In the genomic region with DNA sequence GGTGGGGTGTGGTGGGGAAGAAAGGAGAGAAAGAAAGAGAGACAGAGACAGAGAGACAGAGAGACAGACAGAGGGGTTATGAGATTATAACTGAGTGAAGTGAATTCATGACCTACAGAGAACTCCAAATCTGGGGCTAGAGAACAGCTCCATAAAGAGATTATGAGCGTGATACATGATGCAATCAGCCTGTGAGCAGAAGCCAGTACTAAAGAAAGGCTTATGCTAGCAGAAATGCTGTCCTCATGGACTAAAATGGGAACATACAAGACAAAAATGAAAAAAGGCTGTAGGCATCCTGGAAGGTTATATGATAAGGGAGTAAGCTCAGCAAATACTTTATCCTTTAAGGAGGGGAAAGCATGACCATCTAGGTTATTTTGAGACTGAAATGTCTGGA, we compare ENCODE assay signal across 22 mouse cellular contexts.
DNase-seq lines count a peak whose midpoint lies in the region; ATAC-seq and TF ChIP-seq lines count a peak whose summit lies in the region.
"Had no signal": no experiment of that assay in that cellular context is flagged by ENCODE, and none has a peak within 500 bp of the region (broad histone marks: within the 10 kb centered on the region; RNA-seq: fewer than 3 reads in every experiment).

No protein-coding gene starts in this region.

- no peak overlapping the region for H3K4me3 ChIP-seq in bone marrow macrophage, adult 2 months (ENCODE audit: insufficient read depth, low read length)

- ATAC-seq in frontal cortex, adult (ENCODE audit: low TSS enrichment) = peak; percentile 88
- ATAC-seq: activated CD4-positive, CD25-positive, alpha-beta regulatory T cell, adult 4 months; CD4-positive, CD25-positive, alpha-beta regulatory T cell, adult 4 months; Patski had no signal

- no peak for DNase-seq in frontal cortex, postnatal 25 days (ENCODE audit: low spot score in 2 of 2)
- DNase-seq in brain, adult 2 months (ENCODE audit: low read depth, low spot score) = peak; percentile 33
- peak; percentile 22 for DNase-seq in telencephalon, adult 2 months (ENCODE audit: low read depth, low spot score)
- no peak for DNase-seq in left cerebral cortex, postnatal 14 days (ENCODE audit: low spot score in 2 of 2)
- no peak for DNase-seq in spleen, postnatal 10 days (ENCODE audit: low spot score in 2 of 2)
- DNase-seq in cerebellum, postnatal 10 days = no peak
- DNase-seq: adrenal gland, adult 2 months; adrenal gland, adult 8-10 months; adrenal gland, postnatal 10 days; adrenal gland, postnatal 14 days; adrenal gland, postnatal 25 days; adrenal gland, postnatal 36 days; B cell, adult 2 months; cerebellum, adult 11 months; cerebellum, adult 11-12 months; cerebellum, adult 18-20 months; cerebellum, adult 2 months had no signal

- peaks cover 3% of the 10 kb centered on the region for H3K4me1 ChIP-seq in bone marrow macrophage, adult 2 months (ENCODE audit: control insufficient read depth, insufficient read depth, low read length)

- no peak for TF ChIP-seq POLR2A in bone marrow macrophage, adult 2 months (IDR thresholded peaks at IDR 0.05; ENCODE audit: borderline replicate concordance, low read depth, low read length)

- no peak for TF ChIP-seq CTCF in bone marrow macrophage, adult 2 months (IDR thresholded peaks at IDR 0.05; ENCODE audit: low read depth, low read length)

- peak overlapping the region; percentile 31; the same call in 1 of the 2 replicates for H3K27ac ChIP-seq in bone marrow macrophage, adult 2 months (ENCODE audit: insufficient read depth, low read depth, low read length)

- intact Hi-C loops in left cerebral cortex, postnatal 14 days (cut with DNase I) = no loop called here

Comparison
In these comparisons a context has a peak if more than half of its experiments do, and no peak if none do; other contexts are left out.
1. DNase-seq: peak in brain, adult 2 months (single experiment) and telencephalon, adult 2 months (single experiment); none in frontal cortex, postnatal 25 days (0 of 2), left cerebral cortex, postnatal 14 days (0 of 2), spleen, postnatal 10 days (0 of 2) and cerebellum, postnatal 10 days (0 of 2).